Mouse (Mus musculus) right cerebral cortex, adult 2 months (tissue): ENCODE measurements at regions not wholly inside any gene's neighbourhood (a gene's known extent, or its start where the extent isn't known, plus 50 kb on each side); places are given as distances from the start of the nearest gene placed in this dataset.

Source experiments
- DNase-seq, 2 experiments: peaks; one replicate each; pipeline ENCODE4 v3.0.0; 2021 to 2022; ENCODE audit warnings: low spot score in 2 of 2

GRCm38 (mm10) chr4:24154418-24154817 is 341.8 kb upstream of the Mms22l start:
- DNase-seq, result peak; percentile 82 to 83

GRCm38 (mm10) chr4:24173750-24174149 is 322.5 kb upstream of the Mms22l start:
- no peak for DNase-seq

- DNase-seq, result peak in 1 of 2 experiments; percentile 25
Measured at GRCm38 (mm10) chr4:24213262-24214036, 282.8 kb upstream of the Mms22l start.

- no peak for DNase-seq
Measured at GRCm38 (mm10) chr4:24214037-24214362, 282.3 kb upstream of the Mms22l start.

- DNase-seq, result no peak
Measured at GRCm38 (mm10) chr4:24218383-24218934, 277.8 kb upstream of the Mms22l start.

GRCm38 (mm10) chr4:24219074-24219497 is 277.2 kb upstream of the Mms22l start:
- no peak for DNase-seq

GRCm38 (mm10) chr4:24219583-24219982 is 276.7 kb upstream of the Mms22l start:
- no peak for DNase-seq

GRCm38 (mm10) chr4:24245124-24245523 is 251.1 kb upstream of the Mms22l start:
- peak in 1 of 2 experiments; percentile 19 for DNase-seq

- DNase-seq, result no peak
Measured at GRCm38 (mm10) chr4:24248142-24249054, 247.9 kb upstream of the Mms22l start.

- peak; percentile 22 to 37 for DNase-seq
Measured at GRCm38 (mm10) chr4:24249243-24249970, 246.8 kb upstream of the Mms22l start.

- DNase-seq, result no peak
Measured at GRCm38 (mm10) chr4:24278154-24278553, 218.1 kb upstream of the Mms22l start.
